Mouse (Mus musculus): ENCODE measurements around the gene Smurf2. TPM values are rescaled to one million over a fixed set of nuclear protein-coding genes. Genes with fewer than 3 reads are reported as not detected.

Gene Smurf2
- polyA plus RNA-seq, 1 experiment from 2014 or later: 16.4 TPM

DNA sequence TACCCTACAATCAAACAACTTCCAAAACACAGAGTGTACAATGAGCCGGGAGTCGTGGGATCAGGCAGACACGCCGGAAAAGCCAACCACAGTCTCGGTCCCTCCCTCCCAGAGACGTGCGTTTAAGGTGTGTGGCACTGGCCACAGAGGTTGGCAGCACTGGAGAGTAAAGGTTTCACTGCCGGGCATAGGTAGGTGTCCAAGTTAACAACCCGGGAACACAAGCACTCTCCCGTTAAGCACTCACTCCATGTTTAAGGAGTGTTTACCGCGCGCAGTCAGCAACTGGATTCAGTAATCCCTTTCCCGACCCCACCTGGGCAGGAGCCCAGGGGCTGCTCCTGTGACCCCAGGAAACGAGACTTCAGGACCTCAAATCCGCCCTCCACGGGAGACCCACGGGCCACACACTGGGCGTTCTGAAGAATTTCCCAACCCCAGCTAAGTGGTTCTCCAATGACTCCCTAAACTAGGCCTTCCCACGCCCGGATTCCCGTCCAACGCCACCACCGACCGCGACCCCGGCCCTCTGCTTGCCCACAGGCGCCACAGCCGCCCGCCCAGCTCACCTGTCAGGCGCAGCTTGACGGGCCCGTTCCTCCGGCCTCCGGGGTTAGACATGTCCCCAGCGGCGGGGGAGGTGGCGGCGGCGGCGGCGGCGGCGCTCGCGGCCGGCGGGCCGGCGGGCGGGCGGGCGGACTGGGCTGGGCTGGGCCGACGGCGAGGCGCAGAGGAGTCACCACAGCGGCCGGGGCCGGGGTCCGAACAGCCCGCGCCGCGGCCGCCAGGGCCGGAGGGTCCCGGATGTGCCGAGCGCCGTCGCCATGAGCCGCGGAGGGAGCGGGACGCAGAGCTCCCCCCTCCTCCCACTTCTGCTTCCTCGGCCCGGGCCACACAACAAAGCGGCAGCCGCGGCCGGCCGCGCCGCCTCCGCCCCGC lies 634 bp downstream of the Smurf2 start:
- Histone ChIP-seq H3K4me3 (ENCODE audit: low read length) (peak overlapping the region; percentile 91), H3K27me3 (ENCODE audit: control insufficient read depth, insufficient read depth, low read depth, low read length) (no peaks in the 10 kb centered on the region), H3K27ac (ENCODE audit: low read length) (peak overlapping the region; percentile 97), H3K4me1 (replicated peaks; ENCODE audit: control insufficient read depth, insufficient read depth, low read length) (peaks cover 14% of the 10 kb centered on the region; the same call in 1 of the 2 replicates), H3K9me3 (ENCODE audit: control insufficient read depth, low read length) (no peaks in the 10 kb centered on the region), H3K36me3 (ENCODE audit: control insufficient read depth, insufficient read depth, low read length) (no peaks in the 10 kb centered on the region), H3K9ac (ENCODE audit: low read length) (peak overlapping the region; percentile 97), H3K4me2 (ENCODE audit: low read depth, low read length) (peak overlapping the region; percentile 69)
- peak; percentile 85 for ATAC-seq (ENCODE audit: low read depth)
- under 1% methylated on average over 57 of the region's 87 CpGs for WGBS

DNA sequence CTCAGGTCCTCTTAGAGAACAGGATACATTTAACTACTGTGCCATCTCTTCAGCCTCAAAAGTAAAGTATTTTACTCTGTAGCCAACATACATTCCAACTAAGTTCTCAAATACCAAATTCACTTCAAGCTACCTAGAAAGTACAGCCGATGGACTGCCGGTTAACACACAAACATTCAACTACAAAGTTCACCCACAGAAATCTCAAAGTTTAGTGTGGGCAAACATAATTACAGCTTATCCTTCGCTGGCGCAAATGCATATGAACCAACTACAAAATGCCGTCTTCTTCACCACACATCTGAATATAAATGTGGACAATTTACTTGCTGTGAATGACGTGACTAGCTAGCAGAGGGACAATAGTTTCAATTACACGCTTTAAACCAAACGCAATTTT lies 1.6 kb downstream of the Smurf2 start:
- peak overlapping the region; percentile 69 for H3K4me2 ChIP-seq (ENCODE audit: low read depth, low read length)
- 11% methylated on average over 8 of the region's 8 CpGs for WGBS

DNA sequence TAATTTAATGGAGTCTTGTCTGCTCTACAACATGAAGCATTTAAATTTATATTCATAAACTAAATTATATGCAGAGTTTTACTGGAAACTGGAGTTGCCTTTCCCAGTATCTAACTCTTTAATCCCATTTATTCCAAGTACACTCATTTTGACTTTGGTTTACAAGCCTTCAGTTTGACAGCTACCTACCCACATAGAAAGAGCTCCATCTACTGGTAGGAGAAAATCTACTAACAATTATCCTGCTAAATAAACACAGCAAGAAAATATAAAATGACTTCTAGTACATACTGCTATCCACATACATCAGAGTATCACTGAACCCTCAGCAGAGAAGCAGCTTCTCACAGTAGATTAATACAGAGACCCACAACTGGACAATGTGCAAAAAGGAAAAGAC lies 9.3 kb downstream of the Smurf2 start:
- 0 out of 2 replicates have a peak, but pooled peaks cover 2% of the 10 kb centered on the region for H3K4me1 ChIP-seq (replicated peaks; ENCODE audit: control insufficient read depth, insufficient read depth, low read length)
- H3K4me3 ChIP-seq (ENCODE audit: low read length): no peak overlapping the region
- no peak for ATAC-seq (ENCODE audit: low read depth)
- H3K27ac ChIP-seq (ENCODE audit: low read length): no peak overlapping the region
- no peak overlapping the region for H3K4me2 ChIP-seq (ENCODE audit: low read depth, low read length)
- no peaks in the 10 kb centered on the region for H3K9me3 ChIP-seq (ENCODE audit: control insufficient read depth, low read length)
- no peaks in the 10 kb centered on the region for H3K36me3 ChIP-seq (ENCODE audit: control insufficient read depth, insufficient read depth, low read length)
- H3K27me3 ChIP-seq (ENCODE audit: control insufficient read depth, insufficient read depth, low read depth, low read length): no peaks in the 10 kb centered on the region
- H3K9ac ChIP-seq (ENCODE audit: low read length): no peak overlapping the region

More for the DNA sequence above, 1.6 kb downstream of the Smurf2 start:
- Histone ChIP-seq H3K4me1 (replicated peaks; ENCODE audit: control insufficient read depth, insufficient read depth, low read length) (peaks cover 14% of the 10 kb centered on the region; the same call in 1 of the 2 replicates), H3K36me3 (ENCODE audit: control insufficient read depth, insufficient read depth, low read length) (no peaks in the 10 kb centered on the region), H3K9me3 (ENCODE audit: control insufficient read depth, low read length) (no peaks in the 10 kb centered on the region), H3K4me3 (ENCODE audit: low read length) (peak overlapping the region; percentile 91), H3K27me3 (ENCODE audit: control insufficient read depth, insufficient read depth, low read depth, low read length) (no peaks in the 10 kb centered on the region), H3K9ac (ENCODE audit: low read length) (peak overlapping the region; percentile 97), H3K27ac (ENCODE audit: low read length) (peak overlapping the region; percentile 97; the same call in 1 of the 2 replicates)
- no peak for ATAC-seq (ENCODE audit: low read depth)

DNA sequence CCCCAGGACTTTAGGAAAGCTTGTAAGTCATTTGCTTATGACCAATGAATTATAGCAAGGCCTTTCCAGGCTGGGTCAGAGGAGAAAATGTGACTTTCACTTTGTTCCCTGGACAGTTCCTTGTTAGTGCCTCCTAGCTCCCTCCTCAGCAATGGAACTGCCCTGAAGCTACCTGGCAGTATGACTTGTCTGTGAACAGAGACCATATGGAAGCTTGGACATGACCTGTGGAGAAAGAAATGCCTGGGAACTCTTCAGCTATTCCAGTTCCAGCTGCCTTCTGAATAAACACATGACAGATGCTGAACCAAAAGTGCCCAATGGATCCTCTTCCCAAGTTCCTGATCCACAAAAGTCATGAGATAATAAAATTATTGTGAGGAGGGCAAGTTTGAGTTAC lies 12.5 kb downstream of the Smurf2 start:
- Histone ChIP-seq H3K27me3 (ENCODE audit: control insufficient read depth, insufficient read depth, low read depth, low read length) (no peaks in the 10 kb centered on the region), H3K27ac (ENCODE audit: low read length) (no peak overlapping the region)
- ATAC-seq (ENCODE audit: low read depth): no peak

DNA sequence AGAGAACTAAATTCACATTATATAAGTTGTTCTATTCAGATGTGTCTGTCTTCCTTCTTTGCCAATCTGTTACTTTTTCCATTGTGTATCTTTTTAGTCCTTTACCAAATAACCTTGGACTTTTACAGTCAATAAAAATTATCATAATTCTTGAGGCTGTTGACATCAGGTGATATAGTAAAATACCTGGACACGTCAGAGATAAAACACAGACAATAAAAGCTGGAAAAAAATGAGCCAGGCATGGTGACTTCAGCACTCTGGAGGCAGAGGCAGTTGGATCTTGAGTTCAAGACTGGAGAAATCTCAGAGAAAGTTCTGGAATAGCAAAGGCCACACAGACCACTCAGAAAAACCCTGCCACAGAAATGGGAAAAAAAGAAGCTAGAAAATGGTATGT lies 13.3 kb downstream of the Smurf2 start:
- Histone ChIP-seq H3K9me3 (ENCODE audit: control insufficient read depth, low read length) (no peaks in the 10 kb centered on the region), H3K27ac (ENCODE audit: low read length) (no peak overlapping the region), H3K36me3 (ENCODE audit: control insufficient read depth, insufficient read depth, low read length) (no peaks in the 10 kb centered on the region), H3K9ac (ENCODE audit: low read length) (no peak overlapping the region), H3K4me3 (ENCODE audit: low read length) (no peak overlapping the region), H3K27me3 (ENCODE audit: control insufficient read depth, insufficient read depth, low read depth, low read length) (no peaks in the 10 kb centered on the region), H3K4me1 (replicated peaks; ENCODE audit: control insufficient read depth, insufficient read depth, low read length) (no peaks in the 10 kb centered on the region), H3K4me2 (ENCODE audit: low read depth, low read length) (no peak overlapping the region)
- ATAC-seq (ENCODE audit: low read depth): no peak
- 83% methylated on average over 1 of the region's 1 CpGs for WGBS

More for the DNA sequence above, 12.5 kb downstream of the Smurf2 start:
- no peak overlapping the region for H3K9ac ChIP-seq (ENCODE audit: low read length)
- H3K4me1 ChIP-seq (replicated peaks; ENCODE audit: control insufficient read depth, insufficient read depth, low read length): no peaks in the 10 kb centered on the region
- H3K4me2 ChIP-seq (ENCODE audit: low read depth, low read length): no peak overlapping the region
- H3K36me3 ChIP-seq (ENCODE audit: control insufficient read depth, insufficient read depth, low read length): no peaks in the 10 kb centered on the region
- H3K9me3 ChIP-seq (ENCODE audit: control insufficient read depth, low read length): no peaks in the 10 kb centered on the region
- H3K4me3 ChIP-seq (ENCODE audit: low read length): no peak overlapping the region

DNA sequence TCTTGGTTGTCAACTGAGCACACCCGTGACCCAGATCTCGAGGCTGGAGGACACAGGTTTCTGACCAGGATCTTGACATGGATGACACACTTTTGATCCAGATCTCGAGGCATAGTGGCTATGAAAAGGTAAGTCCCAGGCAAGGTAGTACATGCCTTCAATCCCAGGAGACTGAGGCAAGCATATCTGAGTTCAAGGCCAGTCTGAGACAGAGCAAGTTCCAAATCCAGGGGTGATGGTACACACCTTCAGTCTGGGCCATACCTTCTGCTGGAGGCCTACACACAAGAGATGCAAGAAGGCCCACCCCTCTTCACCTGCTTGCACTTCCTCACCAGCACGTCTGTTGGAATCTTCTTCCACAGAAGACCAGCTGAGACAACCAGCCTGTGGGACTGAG lies 14.8 kb downstream of the Smurf2 start:
- no peaks in the 10 kb centered on the region for H3K27me3 ChIP-seq (ENCODE audit: control insufficient read depth, insufficient read depth, low read depth, low read length)
- H3K4me1 ChIP-seq (replicated peaks; ENCODE audit: control insufficient read depth, insufficient read depth, low read length): no peaks in the 10 kb centered on the region
- 81% methylated on average over 4 of the region's 4 CpGs for WGBS
- no peak overlapping the region for H3K4me2 ChIP-seq (ENCODE audit: low read depth, low read length)
- H3K9me3 ChIP-seq (ENCODE audit: control insufficient read depth, low read length): no peaks in the 10 kb centered on the region
- no peaks in the 10 kb centered on the region for H3K36me3 ChIP-seq (ENCODE audit: control insufficient read depth, insufficient read depth, low read length)
- no peak overlapping the region for H3K4me3 ChIP-seq (ENCODE audit: low read length)
- ATAC-seq (ENCODE audit: low read depth): no peak
- no peak overlapping the region for H3K27ac ChIP-seq (ENCODE audit: low read length)
- no peak overlapping the region for H3K9ac ChIP-seq (ENCODE audit: low read length)

DNA sequence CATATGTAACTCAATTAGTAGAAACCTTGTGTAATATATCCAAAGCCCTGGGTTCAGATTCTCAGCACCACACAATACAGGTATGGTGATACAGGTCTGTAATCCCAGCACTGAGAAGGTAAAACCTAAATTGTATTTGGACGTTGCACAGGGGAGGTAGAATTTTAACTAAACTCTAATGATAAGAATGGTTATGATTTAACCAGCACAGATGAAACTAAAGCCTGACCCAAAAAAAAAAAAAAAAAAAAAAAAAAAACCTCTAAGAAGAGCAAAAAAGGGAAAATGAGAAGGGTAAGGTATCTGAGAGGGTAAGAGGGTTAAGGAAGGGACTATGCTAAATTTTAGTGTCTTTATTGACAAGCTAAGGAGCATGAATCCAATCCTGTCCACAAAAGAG lies 20.7 kb downstream of the Smurf2 start:
- peaks cover 12% of the 10 kb centered on the region for H3K4me1 ChIP-seq (replicated peaks; ENCODE audit: control insufficient read depth, insufficient read depth, low read length)
- 67% methylated on average over 1 of the region's 1 CpGs for WGBS
- no peaks in the 10 kb centered on the region for H3K9me3 ChIP-seq (ENCODE audit: control insufficient read depth, low read length)
- no peak overlapping the region for H3K4me3 ChIP-seq (ENCODE audit: low read length)
- H3K36me3 ChIP-seq (ENCODE audit: control insufficient read depth, insufficient read depth, low read length): no peaks in the 10 kb centered on the region
- H3K4me2 ChIP-seq (ENCODE audit: low read depth, low read length): no peak overlapping the region
- no peak for ATAC-seq (ENCODE audit: low read depth)
- H3K9ac ChIP-seq (ENCODE audit: low read length): no peak overlapping the region
- H3K27ac ChIP-seq (ENCODE audit: low read length): no peak overlapping the region
- no peaks in the 10 kb centered on the region for H3K27me3 ChIP-seq (ENCODE audit: control insufficient read depth, insufficient read depth, low read depth, low read length)

DNA sequence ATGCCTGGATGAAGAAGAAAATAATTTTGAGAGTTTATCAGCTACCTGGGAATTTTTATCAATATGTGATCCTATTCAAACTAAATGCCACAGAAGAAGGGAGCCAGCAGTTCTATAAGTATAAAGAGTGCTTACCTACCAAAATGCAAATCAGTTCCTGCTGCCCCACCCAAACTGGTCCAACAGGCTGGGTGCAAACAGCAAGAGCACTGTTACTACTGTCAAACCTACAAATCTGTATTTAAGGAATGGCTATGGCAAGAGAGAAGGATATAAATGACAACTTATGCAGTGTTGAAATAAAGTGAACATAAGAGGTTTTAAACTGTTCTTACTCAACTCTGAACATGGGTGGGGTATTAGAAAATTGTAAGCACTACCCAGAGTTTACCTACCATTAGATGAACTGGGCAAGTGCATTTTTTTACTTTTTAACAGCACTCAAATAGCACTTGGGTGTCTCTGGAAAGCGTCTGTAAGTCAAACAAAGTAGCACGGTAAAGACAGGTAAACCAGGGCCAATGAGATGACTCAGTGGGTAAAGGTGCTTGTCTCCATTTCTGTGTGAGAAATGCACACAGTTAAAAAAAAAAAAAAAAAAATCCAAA lies 23.9 kb downstream of the Smurf2 start:
- no peak overlapping the region for H3K9ac ChIP-seq (ENCODE audit: low read length)
- H3K36me3 ChIP-seq (ENCODE audit: control insufficient read depth, insufficient read depth, low read length): no peaks in the 10 kb centered on the region
- H3K4me1 ChIP-seq (replicated peaks; ENCODE audit: control insufficient read depth, insufficient read depth, low read length): peaks cover 21% of the 10 kb centered on the region
- H3K9me3 ChIP-seq (ENCODE audit: control insufficient read depth, low read length): no peaks in the 10 kb centered on the region
- WGBS: 54% methylated on average over 2 of the region's 2 CpGs
- H3K27ac ChIP-seq (ENCODE audit: low read length): no peak overlapping the region; the same call in 1 of the 2 replicates
- H3K4me3 ChIP-seq (ENCODE audit: low read length): no peak overlapping the region
- ATAC-seq (ENCODE audit: low read depth): peak; percentile 93
- H3K27me3 ChIP-seq (ENCODE audit: control insufficient read depth, insufficient read depth, low read depth, low read length): no peaks in the 10 kb centered on the region
- H3K4me2 ChIP-seq (ENCODE audit: low read depth, low read length): no peak overlapping the region

DNA sequence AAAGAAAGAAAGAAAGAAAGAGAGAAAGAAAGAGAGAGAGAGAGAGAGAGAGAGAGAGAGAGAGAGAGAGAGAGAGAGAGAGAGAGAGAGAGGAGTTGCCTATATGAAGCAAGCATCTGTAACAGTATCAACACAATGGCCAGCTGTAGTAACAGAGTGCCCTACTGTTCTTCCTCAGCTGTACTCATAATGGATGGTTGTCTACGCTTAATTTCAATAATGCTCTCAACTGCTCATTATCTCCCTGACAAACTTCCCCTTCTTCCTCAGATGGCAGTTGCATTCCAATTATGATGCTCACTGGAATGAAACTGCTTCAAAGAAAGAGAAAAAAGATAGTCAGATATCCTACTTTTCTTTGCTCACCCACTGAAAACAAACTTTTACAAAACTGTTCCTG lies 36.9 kb downstream of the Smurf2 start:
- H3K27ac ChIP-seq (ENCODE audit: low read length): no peak overlapping the region
- peaks cover 17% of the 10 kb centered on the region for H3K4me1 ChIP-seq (replicated peaks; ENCODE audit: control insufficient read depth, insufficient read depth, low read length)
- no peaks in the 10 kb centered on the region for H3K27me3 ChIP-seq (ENCODE audit: control insufficient read depth, insufficient read depth, low read depth, low read length)
- no peaks in the 10 kb centered on the region for H3K9me3 ChIP-seq (ENCODE audit: control insufficient read depth, low read length)
- 78% methylated on average over 1 of the region's 1 CpGs for WGBS
- H3K4me3 ChIP-seq (ENCODE audit: low read length): no peak overlapping the region
- ATAC-seq (ENCODE audit: low read depth): no peak
- no peak overlapping the region for H3K4me2 ChIP-seq (ENCODE audit: low read depth, low read length)
- no peak overlapping the region for H3K9ac ChIP-seq (ENCODE audit: low read length)
- no peaks in the 10 kb centered on the region for H3K36me3 ChIP-seq (ENCODE audit: control insufficient read depth, insufficient read depth, low read length)
